Mouse (Mus musculus) heart, embryonic 13.5 days (tissue): ENCODE data around the gene Neu2. TPM values are rescaled to one million over a fixed set of nuclear protein-coding genes. Genes with fewer than 3 reads are reported as not detected.

Experiments used
- ATAC-seq: fragments of 200-750 bp; cut with Nextera tagmentation; 2 replicates; pipeline ENCODE4 v1.8.0; 2017; ENCODE audit warnings: moderate TSS enrichment; ENCODE audit not compliant: insufficient number of reproducible peaks, low FRiP score, low TSS enrichment; ENCODE audit errors: extremely low read depth
- H3K27ac ChIP-seq: fragments of 300-500 bp; sonication (generic); replicated peaks from 2 replicates; pipeline ENCODE4 v1.5.1; 2015; ENCODE audit warnings: moderate library complexity, mild to moderate bottlenecking, inconsistent platforms
- H3K27me3 ChIP-seq: fragments of 300-500 bp; sonication (generic); replicated peaks from 2 replicates; pipeline ENCODE4 v1.6.1; 2015; ENCODE audit warnings: mild to moderate bottlenecking, inconsistent platforms
- H3K36me3 ChIP-seq: fragments of 300-500 bp; sonication (generic); 2 replicates; pipeline ENCODE4 v1.6.1; 2015; ENCODE audit warnings: mild to moderate bottlenecking, inconsistent platforms
- H3K4me1 ChIP-seq: fragments of 300-500 bp; sonication (generic); 2 replicates; pipeline ENCODE4 v1.6.1; 2015; ENCODE audit warnings: inconsistent platforms
- H3K4me2 ChIP-seq: fragments of 300-500 bp; sonication (generic); 2 replicates; pipeline ENCODE4 v1.6.1; 2015; ENCODE audit warnings: inconsistent platforms, mild to moderate bottlenecking, moderate library complexity
- H3K4me3 ChIP-seq: fragments of 300-500 bp; sonication (generic); 2 replicates; pipeline ENCODE4 v1.5.1; 2015; ENCODE audit warnings: moderate library complexity, mild to moderate bottlenecking, inconsistent platforms
- H3K9ac ChIP-seq: fragments of 300-500 bp; sonication (generic); 2 replicates; pipeline ENCODE4 v1.6.1; 2015; ENCODE audit warnings: inconsistent platforms, mild to moderate bottlenecking, moderate library complexity
- H3K9me3 ChIP-seq: fragments of 300-500 bp; sonication (generic); 2 replicates; pipeline ENCODE4 v1.6.1; 2016; ENCODE audit warnings: inconsistent platforms
- WGBS: fragments of 180-500 bp; shearing (Covaris S2); methylation state at CpG from one replicate; pipeline ENCODE4 v1.1.7; 2015; ENCODE audit warnings: mixed read lengths; 5-methylcytosine and 5-hydroxymethylcytosine counted together
- polyA plus RNA-seq: library from polyadenylated mRNA; unstranded; fragments of >200 nt; fragmentation: Nextera tagmentation; extraction: Ambion mirVana; gene quantifications from 2 replicates; pipeline ENCODE4 v1.2.1, GENCODE M21; 2015

Neu2 gene
- polyA plus RNA-seq, 1 experiment from 2014 or later = not detected

GRCm38 (mm10) chr1:87620211-87620668 lies 110.6 kb downstream of the Neu2 start, which contains the start of gene Inpp5d:
Gene Inpp5d, plus strand, starts transcription at chr1:87620312.
- Histone ChIP-seq H3K4me3 (peak within 1 kb of the TSS; percentile 38), H3K36me3 (no peaks in the 10 kb centered on the region), H3K27ac (peak within 1 kb of the TSS; percentile 65), H3K9me3 (no peaks in the 10 kb centered on the region), H3K4me1 (peaks cover 18% of the 10 kb centered on the region), H3K4me2 (peak within 1 kb of the TSS; percentile 58), H3K27me3 (no peaks in the 10 kb centered on the region), H3K9ac (peak within 1 kb of the TSS; percentile 66)
- WGBS = 77% methylated on average over 12 of the region's 12 CpGs
- no peak for ATAC-seq

- Histone ChIP-seq H3K27me3 (no peaks in the 10 kb centered on the region), H3K4me2 (peak overlapping the region; percentile 58), H3K36me3 (no peaks in the 10 kb centered on the region), H3K4me1 (peaks cover 18% of the 10 kb centered on the region), H3K27ac (peak overlapping the region; percentile 65), H3K9me3 (no peaks in the 10 kb centered on the region), H3K4me3 (peak overlapping the region; percentile 38), H3K9ac (peak overlapping the region; percentile 66)
- WGBS = 64% methylated on average over 6 of the region's 6 CpGs
- ATAC-seq = no peak
Observed at GRCm38 (mm10) chr1:87620693-87621092, 111.0 kb downstream of the Neu2 start.

GRCm38 (mm10) chr1:87621146-87621857 lies 111.6 kb downstream of the Neu2 start:
- WGBS = 73% methylated on average over 9 of the region's 9 CpGs
- Histone ChIP-seq H3K36me3 (no peaks in the 10 kb centered on the region), H3K27me3 (no peaks in the 10 kb centered on the region), H3K4me1 (peaks cover 18% of the 10 kb centered on the region), H3K9me3 (no peaks in the 10 kb centered on the region), H3K4me2 (peak overlapping the region; percentile 58), H3K9ac (peak overlapping the region; percentile 66), H3K4me3 (peak overlapping the region; percentile 38), H3K27ac (0 out of 2 replicates have a peak overlapping the region, but pooled peaks have one; percentile 28)
- no peak for ATAC-seq

- no peaks in the 10 kb centered on the region for H3K27me3 ChIP-seq
- H3K36me3 ChIP-seq = no peaks in the 10 kb centered on the region
- no peak overlapping the region for H3K27ac ChIP-seq
- H3K4me3 ChIP-seq = no peak overlapping the region
- H3K9ac ChIP-seq = no peak overlapping the region
- peaks cover 22% of the 10 kb centered on the region for H3K4me1 ChIP-seq
- ATAC-seq = no peak
- 71% methylated on average over 3 of the region's 3 CpGs for WGBS
- H3K9me3 ChIP-seq = no peaks in the 10 kb centered on the region
- H3K4me2 ChIP-seq = peak overlapping the region; percentile 58
Observed at GRCm38 (mm10) chr1:87621858-87622279, 112.2 kb downstream of the Neu2 start.

GRCm38 (mm10) chr1:87623977-87624666 lies 114.4 kb downstream of the Neu2 start:
- no peak overlapping the region for H3K27ac ChIP-seq
- no peaks in the 10 kb centered on the region for H3K36me3 ChIP-seq
- H3K9ac ChIP-seq = no peak overlapping the region
- H3K4me3 ChIP-seq = no peak overlapping the region
- no peak for ATAC-seq
- WGBS = 14% methylated on average over 1 of the region's 1 CpGs
- no peaks in the 10 kb centered on the region for H3K27me3 ChIP-seq
- H3K4me1 ChIP-seq = peaks cover 31% of the 10 kb centered on the region
- H3K9me3 ChIP-seq = no peaks in the 10 kb centered on the region
- no peak overlapping the region for H3K4me2 ChIP-seq

- Histone ChIP-seq H3K36me3 (no peaks in the 10 kb centered on the region), H3K9ac (no peak overlapping the region), H3K4me2 (no peak overlapping the region), H3K4me3 (no peak overlapping the region), H3K27ac (no peak overlapping the region), H3K4me1 (peaks cover 31% of the 10 kb centered on the region), H3K27me3 (no peaks in the 10 kb centered on the region), H3K9me3 (no peaks in the 10 kb centered on the region)
- no peak for ATAC-seq
- 82% methylated on average over 2 of the region's 2 CpGs for WGBS
Observed at GRCm38 (mm10) chr1:87624826-87625225, 115.1 kb downstream of the Neu2 start.

GRCm38 (mm10) chr1:87625254-87626025 lies 115.8 kb downstream of the Neu2 start:
- no peaks in the 10 kb centered on the region for H3K27me3 ChIP-seq
- H3K36me3 ChIP-seq = no peaks in the 10 kb centered on the region
- no peak overlapping the region for H3K4me2 ChIP-seq
- H3K4me1 ChIP-seq = peaks cover 35% of the 10 kb centered on the region
- no peak overlapping the region for H3K4me3 ChIP-seq
- WGBS = 85% methylated on average over 6 of the region's 6 CpGs
- no peak overlapping the region for H3K27ac ChIP-seq
- ATAC-seq = no peak
- H3K9me3 ChIP-seq = no peaks in the 10 kb centered on the region
- H3K9ac ChIP-seq = no peak overlapping the region

- peaks cover 35% of the 10 kb centered on the region for H3K4me1 ChIP-seq
- WGBS = 20% methylated on average over 2 of the region's 2 CpGs
- H3K9me3 ChIP-seq = no peaks in the 10 kb centered on the region
- no peak overlapping the region for H3K9ac ChIP-seq
- H3K4me3 ChIP-seq = no peak overlapping the region
- no peak; the same call in 1 of the 2 replicates for ATAC-seq
- peak overlapping the region; percentile 11; the same call in 1 of the 2 replicates for H3K4me2 ChIP-seq
- H3K27ac ChIP-seq = peak overlapping the region; percentile 55
- H3K36me3 ChIP-seq = no peaks in the 10 kb centered on the region
- H3K27me3 ChIP-seq = no peaks in the 10 kb centered on the region
Observed at GRCm38 (mm10) chr1:87626344-87626743, 116.7 kb downstream of the Neu2 start.

GRCm38 (mm10) chr1:87628085-87628484 lies 118.4 kb downstream of the Neu2 start:
- Histone ChIP-seq H3K27me3 (no peaks in the 10 kb centered on the region), H3K4me1 (peaks cover 24% of the 10 kb centered on the region), H3K36me3 (no peaks in the 10 kb centered on the region), H3K4me2 (no peak overlapping the region), H3K9ac (no peak overlapping the region), H3K9me3 (no peaks in the 10 kb centered on the region), H3K4me3 (no peak overlapping the region), H3K27ac (no peak overlapping the region)
- 16% methylated on average over 2 of the region's 2 CpGs for WGBS
- ATAC-seq = no peak

- no peak for ATAC-seq
Observed at GRCm38 (mm10) chr1:87631584-87631983, 121.9 kb downstream of the Neu2 start.

GRCm38 (mm10) chr1:87632163-87632562 lies 122.5 kb downstream of the Neu2 start:
- Histone ChIP-seq H3K4me1 (peaks cover 18% of the 10 kb centered on the region), H3K4me2 (no peak overlapping the region), H3K36me3 (no peaks in the 10 kb centered on the region), H3K4me3 (no peak overlapping the region), H3K9me3 (no peaks in the 10 kb centered on the region), H3K27me3 (no peaks in the 10 kb centered on the region), H3K27ac (no peak overlapping the region), H3K9ac (no peak overlapping the region)
- ATAC-seq = no peak
- 45% methylated on average over 6 of the region's 6 CpGs for WGBS

More at GRCm38 (mm10) chr1:87631584-87631983, 121.9 kb downstream of the Neu2 start:
- Histone ChIP-seq H3K4me2 (no peak overlapping the region), H3K4me3 (no peak overlapping the region), H3K9me3 (no peaks in the 10 kb centered on the region), H3K27ac (no peak overlapping the region), H3K4me1 (peaks cover 23% of the 10 kb centered on the region), H3K9ac (no peak overlapping the region), H3K36me3 (no peaks in the 10 kb centered on the region), H3K27me3 (no peaks in the 10 kb centered on the region)
- 50% methylated on average over 10 of the region's 10 CpGs for WGBS
